Mouse (Mus musculus): Measurements from ENCODE around the gene Zfp747. TPM values are rescaled to one million over a fixed set of nuclear protein-coding genes. Genes with fewer than 3 reads are reported as not detected.
"Not testable (repeated sequence)": the region's sequence is repeated elsewhere in the genome, so short reads cannot be mapped to it uniquely, and the experiment has no call there.

Gene Zfp747
- polyA plus RNA-seq, 1 experiment from 2014 or later, result 4.7 TPM

- peaks cover 39% of the 10 kb centered on the region for H3K4me1 ChIP-seq
- no peaks in the 10 kb centered on the region for H3K9me3 ChIP-seq
- H3K27ac ChIP-seq (replicated peaks), result peak overlapping the region; percentile 99
- H3K9ac ChIP-seq, result peak overlapping the region; percentile 98
- peak overlapping the region; percentile 93 for H3K4me3 ChIP-seq
- peak overlapping the region; percentile 89 for H3K4me2 ChIP-seq
- H3K36me3 ChIP-seq, result peaks cover 34% of the 10 kb centered on the region
- WGBS, result under 1% methylated on average over 42 of the region's 42 CpGs
- no peaks in the 10 kb centered on the region for H3K27me3 ChIP-seq (replicated peaks)
- ATAC-seq (ENCODE audit: extremely low read depth, insufficient number of reproducible peaks, low FRiP score, low TSS enrichment), result peak; percentile 39; the same call in 1 of the 2 replicates
These were observed 30.8 kb downstream of the Zfp747 start for GRCm38 (mm10) chr7:127345092-127345491.

DNA sequence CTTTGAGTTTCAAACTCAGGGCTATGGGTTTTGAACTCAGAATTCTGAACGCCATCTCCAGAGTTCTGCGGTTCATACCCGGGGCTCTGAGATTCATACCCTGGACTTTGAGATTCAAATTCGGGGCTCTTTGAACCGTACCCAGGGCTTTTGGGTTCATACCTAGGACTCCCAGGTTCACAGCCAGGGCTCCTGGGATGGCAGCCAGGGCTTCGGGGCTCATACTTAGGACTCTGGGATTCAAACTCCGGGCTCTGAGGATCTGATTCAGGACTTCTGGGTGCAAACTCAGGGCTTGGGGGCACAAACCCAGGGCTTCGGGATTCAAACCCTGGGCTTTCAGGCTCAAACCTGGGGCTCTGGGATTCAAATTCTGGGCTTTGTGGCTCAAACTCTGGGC lies 31.5 kb downstream of the Zfp747 start:
- Histone ChIP-seq H3K36me3 (peaks cover 38% of the 10 kb centered on the region), H3K4me3 (peak overlapping the region; percentile 93), H3K9me3 (no peaks in the 10 kb centered on the region), H3K27me3 (replicated peaks) (no peaks in the 10 kb centered on the region), H3K4me2 (peak overlapping the region; percentile 89), H3K9ac (peak overlapping the region; percentile 98), H3K4me1 (peaks cover 39% of the 10 kb centered on the region), H3K27ac (replicated peaks) (peak overlapping the region; percentile 99; the same call in 1 of the 2 replicates)
- ATAC-seq (ENCODE audit: extremely low read depth, insufficient number of reproducible peaks, low FRiP score, low TSS enrichment), result no peak
- WGBS, result 88% methylated on average over 8 of the region's 8 CpGs

GRCm38 (mm10) chr7:127343351-127344019 lies 32.4 kb downstream of the Zfp747 start:
- Histone ChIP-seq H3K9ac (peak overlapping the region; percentile 34; the same call in 1 of the 2 replicates), H3K9me3 (no peaks in the 10 kb centered on the region), H3K27ac (replicated peaks) (0 out of 2 replicates have a peak overlapping the region, but pooled peaks have one; percentile 24), H3K36me3 (peaks cover 38% of the 10 kb centered on the region), H3K27me3 (replicated peaks) (no peaks in the 10 kb centered on the region), H3K4me3 (no peak overlapping the region), H3K4me1 (peaks cover 39% of the 10 kb centered on the region), H3K4me2 (peak overlapping the region; percentile 89; the same call in 1 of the 2 replicates)
- 86% methylated on average over 38 of the region's 38 CpGs for WGBS
- no peak for ATAC-seq (ENCODE audit: extremely low read depth, insufficient number of reproducible peaks, low FRiP score, low TSS enrichment)

- no peak for ATAC-seq (ENCODE audit: extremely low read depth, insufficient number of reproducible peaks, low FRiP score, low TSS enrichment)
- Histone ChIP-seq H3K36me3 (peaks cover 38% of the 10 kb centered on the region), H3K4me3 (no peak overlapping the region), H3K4me2 (peak overlapping the region; percentile 24; the same call in 1 of the 2 replicates), H3K27me3 (replicated peaks) (no peaks in the 10 kb centered on the region), H3K4me1 (peaks cover 39% of the 10 kb centered on the region), H3K9me3 (no peaks in the 10 kb centered on the region), H3K27ac (replicated peaks) (peak overlapping the region; percentile 42), H3K9ac (peak overlapping the region; percentile 40; the same call in 1 of the 2 replicates)
- 87% methylated on average over 7 of the region's 7 CpGs for WGBS
These were observed 33.0 kb downstream of the Zfp747 start for GRCm38 (mm10) chr7:127342888-127343287.

DNA sequence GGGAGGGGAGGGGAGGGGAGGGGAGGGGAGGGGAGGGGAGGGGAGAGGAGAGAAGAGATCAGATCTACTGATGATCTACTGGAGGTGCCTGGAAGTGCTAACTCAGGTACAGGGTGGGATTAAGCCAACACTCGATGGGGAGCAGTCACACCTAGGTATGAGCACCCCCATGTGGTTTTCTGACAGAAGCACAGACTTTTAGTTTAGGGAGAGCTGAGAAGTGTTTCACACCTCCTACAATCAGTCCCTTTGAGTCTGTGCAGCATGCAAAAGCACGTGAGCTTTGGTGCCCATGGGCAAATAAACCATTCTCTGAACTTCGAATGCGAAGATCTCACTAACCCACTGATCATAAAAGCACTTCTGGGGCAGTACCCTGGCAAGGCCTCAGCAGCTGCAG lies 33.5 kb downstream of the Zfp747 start:
- peaks cover 37% of the 10 kb centered on the region for H3K4me1 ChIP-seq
- H3K27ac ChIP-seq (replicated peaks), result peak overlapping the region; percentile 42
- ATAC-seq (ENCODE audit: extremely low read depth, insufficient number of reproducible peaks, low FRiP score, low TSS enrichment), result no peak
- peaks cover 38% of the 10 kb centered on the region for H3K36me3 ChIP-seq
- H3K9ac ChIP-seq, result peak overlapping the region; percentile 40; the same call in 1 of the 2 replicates
- 52% methylated on average over 4 of the region's 4 CpGs for WGBS
- no peaks in the 10 kb centered on the region for H3K9me3 ChIP-seq
- no peak overlapping the region for H3K4me2 ChIP-seq
- no peak overlapping the region for H3K4me3 ChIP-seq
- H3K27me3 ChIP-seq (replicated peaks), result no peaks in the 10 kb centered on the region

GRCm38 (mm10) chr7:127341861-127342260 lies 34.0 kb downstream of the Zfp747 start:
- not testable (repeated sequence) for H3K4me2 ChIP-seq; H3K27me3 ChIP-seq (replicated peaks); ATAC-seq (ENCODE audit: extremely low read depth, insufficient number of reproducible peaks, low FRiP score, low TSS enrichment); H3K9ac ChIP-seq; H3K9me3 ChIP-seq; H3K27ac ChIP-seq (replicated peaks); H3K4me3 ChIP-seq
- Histone ChIP-seq H3K36me3 (peaks cover 38% of the 10 kb centered on the region), H3K4me1 (peaks cover 32% of the 10 kb centered on the region)
- 85% methylated on average over 6 of the region's 6 CpGs for WGBS

- H3K4me1 ChIP-seq, result peaks cover 27% of the 10 kb centered on the region
- no peak overlapping the region for H3K4me2 ChIP-seq
- no peaks in the 10 kb centered on the region for H3K9me3 ChIP-seq
- H3K36me3 ChIP-seq, result peaks cover 38% of the 10 kb centered on the region
- ATAC-seq (ENCODE audit: extremely low read depth, insufficient number of reproducible peaks, low FRiP score, low TSS enrichment), result no peak
- no peak overlapping the region for H3K9ac ChIP-seq
- H3K27ac ChIP-seq (replicated peaks), result no peak overlapping the region
- H3K4me3 ChIP-seq, result no peak overlapping the region
- no peaks in the 10 kb centered on the region for H3K27me3 ChIP-seq (replicated peaks)
- WGBS, result 94% methylated on average over 8 of the region's 8 CpGs
These were observed 34.5 kb downstream of the Zfp747 start for GRCm38 (mm10) chr7:127341356-127341755.

DNA sequence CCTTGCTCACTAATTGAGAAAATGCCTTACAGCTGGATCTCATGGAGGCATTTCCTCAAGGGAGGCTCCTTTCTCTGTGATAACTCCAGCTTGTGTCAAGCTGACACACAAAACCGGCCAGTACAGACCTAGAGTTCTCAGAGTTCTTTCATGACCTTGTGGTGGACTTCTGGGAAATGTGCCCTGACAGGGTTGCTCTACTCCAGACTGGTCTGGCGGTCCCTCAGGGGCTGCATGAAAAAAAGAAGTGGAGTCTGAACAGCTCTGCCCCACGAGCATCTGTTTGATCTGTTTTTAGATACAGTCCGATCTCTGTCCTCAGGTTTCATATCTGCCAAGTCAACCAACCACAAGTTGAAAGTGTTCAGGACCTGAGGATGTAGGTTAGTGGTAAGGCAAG lies 38.2 kb downstream of the Zfp747 start:
- H3K4me2 ChIP-seq, result no peak overlapping the region
- H3K36me3 ChIP-seq, result peaks cover 21% of the 10 kb centered on the region
- no peaks in the 10 kb centered on the region for H3K27me3 ChIP-seq (replicated peaks)
- peaks cover 4% of the 10 kb centered on the region for H3K4me1 ChIP-seq
- H3K9me3 ChIP-seq, result no peaks in the 10 kb centered on the region
- H3K27ac ChIP-seq (replicated peaks), result no peak overlapping the region
- H3K4me3 ChIP-seq, result no peak overlapping the region
- no peak overlapping the region for H3K9ac ChIP-seq
- WGBS, result 47% methylated on average over 4 of the region's 4 CpGs
- no peak for ATAC-seq (ENCODE audit: extremely low read depth, insufficient number of reproducible peaks, low FRiP score, low TSS enrichment)

DNA sequence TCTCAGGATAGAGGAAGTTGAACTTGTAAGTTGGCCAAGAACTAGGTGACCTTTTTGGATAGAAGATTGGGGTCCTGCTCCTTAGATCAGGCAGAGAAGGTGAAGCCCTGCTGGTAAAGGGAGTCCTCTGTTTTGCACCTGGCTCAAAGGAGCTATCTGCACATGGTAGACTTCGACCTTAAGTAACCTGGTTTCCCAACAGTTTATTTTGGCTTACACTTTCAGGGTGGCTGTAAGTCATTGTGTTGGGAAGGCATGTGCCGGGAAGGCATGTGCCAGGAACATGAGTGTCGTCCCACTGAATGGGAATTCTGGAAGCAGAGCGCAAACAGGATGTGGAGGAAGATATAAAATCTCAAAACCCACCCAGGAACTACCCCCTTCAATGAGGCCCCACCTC lies 40.2 kb downstream of the Zfp747 start:
- WGBS, result 76% methylated on average over 4 of the region's 4 CpGs
- no peaks in the 10 kb centered on the region for H3K27me3 ChIP-seq (replicated peaks)
- H3K9ac ChIP-seq, result no peak overlapping the region
- H3K9me3 ChIP-seq, result no peaks in the 10 kb centered on the region
- no peak for ATAC-seq (ENCODE audit: extremely low read depth, insufficient number of reproducible peaks, low FRiP score, low TSS enrichment)
- peaks cover 6% of the 10 kb centered on the region; the same call in 1 of the 2 replicates for H3K36me3 ChIP-seq
- H3K27ac ChIP-seq (replicated peaks), result no peak overlapping the region
- no peaks in the 10 kb centered on the region for H3K4me1 ChIP-seq
- no peak overlapping the region for H3K4me2 ChIP-seq
- H3K4me3 ChIP-seq, result no peak overlapping the region

GRCm38 (mm10) chr7:127333240-127333639 lies 42.6 kb downstream of the Zfp747 start:
- Histone ChIP-seq H3K4me2 (no peak overlapping the region), H3K9me3 (no peaks in the 10 kb centered on the region), H3K27me3 (replicated peaks) (no peaks in the 10 kb centered on the region), H3K4me3 (no peak overlapping the region), H3K27ac (replicated peaks) (no peak overlapping the region), H3K36me3 (no peaks in the 10 kb centered on the region), H3K9ac (no peak overlapping the region), H3K4me1 (no peaks in the 10 kb centered on the region)
- 72% methylated on average over 6 of the region's 6 CpGs for WGBS
- no peak for ATAC-seq (ENCODE audit: extremely low read depth, insufficient number of reproducible peaks, low FRiP score, low TSS enrichment)

GRCm38 (mm10) chr7:127326685-127327084 lies 49.2 kb downstream of the Zfp747 start:
- H3K4me3 ChIP-seq, result no peak overlapping the region
- no peak for ATAC-seq (ENCODE audit: extremely low read depth, insufficient number of reproducible peaks, low FRiP score, low TSS enrichment)
- H3K4me1 ChIP-seq, result no peaks in the 10 kb centered on the region
- H3K36me3 ChIP-seq, result no peaks in the 10 kb centered on the region
- H3K27ac ChIP-seq (replicated peaks), result no peak overlapping the region
- 54% methylated on average over 2 of the region's 2 CpGs for WGBS
- no peak overlapping the region for H3K9ac ChIP-seq
- H3K4me2 ChIP-seq, result no peak overlapping the region
- peaks cover 15% of the 10 kb centered on the region for H3K27me3 ChIP-seq (replicated peaks)
- no peaks in the 10 kb centered on the region for H3K9me3 ChIP-seq

DNA sequence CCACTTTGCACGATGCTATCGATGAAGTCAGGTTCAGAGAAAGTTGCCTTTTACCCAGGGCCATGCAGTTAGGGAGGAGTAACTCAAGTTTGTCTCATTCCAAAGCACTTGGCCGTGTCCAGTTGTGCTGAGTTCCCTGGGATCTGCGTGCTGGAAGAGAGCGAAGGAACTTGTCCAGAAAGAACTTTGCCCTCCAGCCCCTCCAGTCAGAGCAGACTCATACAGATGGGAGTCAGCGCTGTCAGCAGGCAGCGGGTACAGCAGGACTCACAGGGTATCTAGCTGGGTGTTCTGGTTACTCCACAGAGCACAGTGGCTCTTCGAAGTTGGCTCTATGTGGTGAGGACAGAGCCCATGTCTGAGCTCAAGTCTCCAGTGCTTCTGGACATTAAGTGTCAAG lies 50.3 kb downstream of the Zfp747 start:
- 77% methylated on average over 8 of the region's 8 CpGs for WGBS
- H3K9me3 ChIP-seq, result no peaks in the 10 kb centered on the region
- peaks cover 15% of the 10 kb centered on the region for H3K27me3 ChIP-seq (replicated peaks)
- no peak overlapping the region for H3K4me2 ChIP-seq
- H3K4me3 ChIP-seq, result no peak overlapping the region
- H3K9ac ChIP-seq, result no peak overlapping the region
- no peaks in the 10 kb centered on the region for H3K36me3 ChIP-seq
- H3K27ac ChIP-seq (replicated peaks), result no peak overlapping the region
- H3K4me1 ChIP-seq, result no peaks in the 10 kb centered on the region
- no peak for ATAC-seq (ENCODE audit: extremely low read depth, insufficient number of reproducible peaks, low FRiP score, low TSS enrichment)
